Mouse (Mus musculus) T-helper 2 cell (primary cell): ENCODE measurements at regions not wholly inside any gene's neighbourhood (a gene's known extent, or its start where the extent isn't known, plus 50 kb on each side); places are given as distances from the start of the nearest gene placed in this dataset.

ENCODE experiments used
- in situ Hi-C: fragments of 300-600 bp; cut with MboI, MseI; formaldehyde crosslinking; loops from one replicate; pipeline ENCODE4 v1.15.1; 2025; ENCODE audit warnings: high pct_unique_total_duplicates

DNA sequence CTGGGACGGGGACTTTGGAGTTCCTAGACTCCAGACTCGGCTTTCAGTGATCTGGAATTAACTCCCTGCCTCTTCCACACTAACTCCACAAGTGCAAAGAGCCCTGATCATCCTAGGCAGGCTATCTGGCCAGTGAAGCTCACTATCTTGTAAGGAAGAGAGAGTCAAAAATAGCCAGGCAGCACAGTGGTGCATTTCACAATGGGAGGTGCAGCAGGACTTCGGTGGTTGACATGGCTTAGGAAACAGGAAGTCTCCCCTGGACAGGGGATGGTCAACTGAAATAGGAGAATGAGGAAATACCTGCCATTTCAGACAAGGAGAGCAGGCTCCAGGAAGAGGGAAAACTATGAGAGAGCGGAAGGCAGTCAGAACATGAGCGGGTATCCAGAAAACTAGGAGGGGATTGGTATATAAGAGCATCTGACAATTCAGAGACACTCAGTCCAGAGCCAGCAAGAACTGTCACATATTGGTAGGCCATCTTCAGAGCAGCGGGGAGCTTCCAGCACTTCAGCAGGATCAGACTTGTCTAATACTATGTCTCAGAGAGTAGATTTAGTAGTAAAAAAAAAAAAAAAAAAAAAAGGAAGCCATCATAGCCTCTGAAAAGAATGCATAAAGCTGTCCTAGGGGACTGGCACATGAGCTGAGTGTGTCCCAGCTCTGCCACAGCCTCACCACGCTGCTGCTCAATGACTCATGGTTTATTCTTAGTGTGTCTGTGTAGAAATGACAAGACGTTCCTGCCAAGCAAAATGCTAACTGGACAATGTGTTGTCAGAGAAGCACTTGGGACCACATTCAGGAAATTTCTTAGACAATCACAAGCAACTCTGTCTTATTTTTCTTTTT, 184.5 kb upstream of the Cpeb2 start:
- in situ Hi-C loops = no loop called here

DNA sequence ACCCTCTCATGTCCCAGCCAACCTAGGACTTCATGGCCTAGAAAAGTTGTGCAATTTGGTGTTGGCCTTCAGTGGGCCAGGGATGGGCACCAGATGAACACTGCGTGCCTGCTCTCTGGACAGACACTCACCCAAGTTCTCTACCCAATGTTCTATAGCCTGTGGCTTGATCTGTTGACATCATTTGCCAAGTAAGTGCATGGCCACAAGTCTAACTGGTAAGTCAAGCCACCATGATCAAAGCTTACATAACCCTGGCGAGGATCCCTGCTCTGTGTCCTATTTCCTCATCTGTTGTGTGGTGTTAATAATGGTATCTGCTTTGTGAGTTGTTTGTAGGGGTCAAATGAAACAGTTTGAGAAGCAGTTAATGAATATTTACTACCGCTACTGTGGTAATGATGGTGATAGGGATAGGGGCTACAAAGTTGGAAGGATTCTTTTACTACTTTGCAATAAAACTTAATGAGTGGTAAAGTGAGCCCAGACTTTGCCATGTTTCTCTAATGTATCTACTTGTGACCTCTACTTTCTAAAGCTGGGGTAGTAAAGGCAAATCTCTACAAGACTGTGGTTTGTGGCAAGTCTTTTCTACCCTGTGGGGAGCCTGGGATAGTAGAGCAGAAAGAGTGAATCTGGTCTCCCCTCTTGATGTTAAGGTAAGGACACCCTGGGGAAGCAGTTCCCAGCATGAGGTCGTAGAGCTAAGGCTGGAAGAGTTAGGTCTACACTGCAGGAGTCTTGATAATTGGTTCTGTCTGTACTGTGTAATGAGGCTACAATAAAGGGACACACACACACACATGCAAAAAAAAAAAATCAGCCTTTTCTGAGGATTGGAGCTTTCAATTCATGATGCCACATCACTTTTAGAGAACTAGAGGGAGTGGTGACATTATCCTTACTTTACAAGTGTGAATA, 183.3 kb upstream of the Cpeb2 start:
- in situ Hi-C loops = loop anchor here (5.0 kb wide), 1 partner anchor 128 kb away; no protein-coding TSS in a partner anchor

DNA sequence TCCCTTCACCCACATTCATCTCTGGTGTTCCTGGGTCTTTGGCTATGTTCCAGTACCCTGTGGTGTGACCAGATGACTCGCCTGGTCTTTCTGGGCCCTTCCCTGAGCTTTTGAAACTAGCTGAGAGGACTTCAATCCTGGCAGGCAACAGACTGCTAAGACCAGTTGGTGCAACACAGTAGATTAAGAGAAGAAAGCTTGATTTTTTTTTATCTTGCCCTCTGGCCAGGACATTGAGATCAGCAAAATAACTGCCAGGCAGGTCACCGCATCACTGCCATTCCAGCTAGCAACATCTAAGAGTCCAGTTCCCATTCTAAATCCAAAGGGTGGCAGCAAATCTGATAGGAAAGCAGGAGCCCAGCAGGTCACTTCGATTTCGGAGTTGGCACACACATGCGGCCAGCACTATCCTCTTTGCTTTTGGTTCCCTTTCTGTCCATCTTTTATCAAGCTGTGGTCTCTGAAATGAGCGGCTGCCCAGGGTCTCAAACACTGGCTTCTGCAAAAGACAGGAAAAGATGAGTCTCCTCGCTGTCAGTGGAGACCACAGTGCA, 181.9 kb upstream of the Cpeb2 start:
- in situ Hi-C loops = loop anchor here (5.0 kb wide), 1 partner anchor 126 kb away; no protein-coding TSS in a partner anchor

DNA sequence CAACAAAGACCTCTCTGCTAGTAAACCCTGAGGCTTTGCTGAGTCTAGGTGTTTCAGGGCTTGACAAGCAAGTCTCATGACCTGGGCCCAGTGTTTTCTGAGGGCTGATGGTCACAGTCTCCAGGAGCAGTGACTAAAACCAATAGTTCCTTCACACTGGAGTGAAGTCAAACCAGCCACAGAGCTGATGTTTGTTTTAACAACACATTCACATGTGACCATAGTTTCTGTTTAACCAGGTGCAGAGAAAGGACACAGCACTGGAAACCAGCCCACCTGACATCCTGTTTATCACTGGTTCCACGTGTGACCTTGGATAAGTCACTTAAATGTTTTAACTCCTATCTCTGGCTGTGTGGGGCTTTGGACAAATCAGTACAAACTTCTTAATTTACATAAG, 180.3 kb upstream of the Cpeb2 start:
- in situ Hi-C loops = loop anchor here (5.0 kb wide), 1 partner anchor 125 kb away; no protein-coding TSS in a partner anchor

- in situ Hi-C loops = loop anchor here (5.0 kb wide), 1 partner anchor 123 kb away; no protein-coding TSS in a partner anchor
Observed at GRCm38 (mm10) chr5:43054586-43054985, 178.4 kb upstream of the Cpeb2 start.

- in situ Hi-C loops = no loop called here
Observed at GRCm38 (mm10) chr5:43055111-43055710, 177.8 kb upstream of the Cpeb2 start.

DNA sequence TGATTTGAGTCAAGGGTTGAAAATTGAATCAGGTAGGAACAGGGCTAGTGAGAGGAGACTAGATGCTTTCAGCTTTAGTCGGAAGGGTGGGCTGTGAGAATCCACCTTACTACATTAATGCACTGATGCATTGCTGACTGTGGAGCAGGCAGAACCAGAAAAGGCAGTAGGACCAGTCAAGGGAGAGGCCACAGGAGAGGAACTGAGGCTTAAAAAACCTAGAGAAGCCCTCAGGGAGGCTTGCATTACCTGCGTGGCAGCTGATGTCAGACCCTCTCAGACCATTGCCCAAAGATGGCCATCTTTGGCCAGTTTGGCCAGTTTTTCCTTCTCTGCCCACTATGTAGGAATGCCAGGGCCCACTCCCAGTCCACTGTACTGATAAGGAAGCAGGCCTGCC, 176.5 kb upstream of the Cpeb2 start:
- in situ Hi-C loops = no loop called here

DNA sequence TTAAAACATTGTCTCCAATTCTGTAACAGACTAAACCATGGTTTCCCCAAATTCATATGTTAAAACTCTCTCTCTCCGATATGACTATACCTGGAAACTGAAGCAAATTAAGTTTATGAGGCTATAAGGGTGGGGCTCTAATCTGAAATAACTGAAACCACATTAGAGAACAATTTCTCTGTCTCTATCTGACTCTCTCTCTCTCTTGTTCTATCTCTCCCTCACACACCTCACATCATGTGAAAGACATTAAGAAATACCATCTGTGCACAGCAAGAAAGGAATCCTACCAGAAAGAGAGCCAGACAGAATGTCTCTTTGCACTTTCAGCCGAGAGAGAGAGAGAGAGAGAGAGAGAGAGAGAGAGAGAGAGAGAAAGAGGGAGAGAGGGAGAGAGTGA, 171.7 kb upstream of the Cpeb2 start:
- in situ Hi-C loops = no loop called here

- in situ Hi-C loops = no loop called here
Observed at GRCm38 (mm10) chr5:43061797-43062391, 171.1 kb upstream of the Cpeb2 start.

GRCm38 (mm10) chr5:43062499-43062898, 170.5 kb upstream of the Cpeb2 start:
- in situ Hi-C loops = no loop called here

- in situ Hi-C loops = no loop called here
Observed at GRCm38 (mm10) chr5:43063386-43063785, 169.6 kb upstream of the Cpeb2 start.

DNA sequence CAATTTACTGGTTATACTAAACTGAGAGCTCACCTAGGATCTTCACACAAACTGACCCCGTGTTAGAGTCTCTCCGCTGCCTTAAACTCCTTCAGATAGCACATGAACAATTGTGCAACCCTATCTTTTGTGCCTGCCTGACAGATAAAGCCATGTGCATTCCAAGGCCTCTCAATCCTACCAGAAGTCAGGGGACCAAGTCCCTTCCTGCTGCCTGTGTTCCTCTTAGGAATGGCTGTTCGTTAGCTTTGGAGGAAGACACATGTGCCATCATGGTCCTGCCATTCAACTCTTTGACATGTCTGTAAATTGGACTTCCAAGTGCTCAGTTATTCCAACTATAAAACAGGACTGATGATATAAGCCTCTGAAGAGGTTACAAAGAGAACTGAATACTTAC, 161.4 kb upstream of the Cpeb2 start:
- in situ Hi-C loops = no loop called here

GRCm38 (mm10) chr5:43072340-43072739, 160.6 kb upstream of the Cpeb2 start:
- in situ Hi-C loops = no loop called here

GRCm38 (mm10) chr5:43074536-43074935, 158.4 kb upstream of the Cpeb2 start:
- in situ Hi-C loops = no loop called here

- in situ Hi-C loops = no loop called here
Observed at GRCm38 (mm10) chr5:43080252-43080651, 152.7 kb upstream of the Cpeb2 start.

DNA sequence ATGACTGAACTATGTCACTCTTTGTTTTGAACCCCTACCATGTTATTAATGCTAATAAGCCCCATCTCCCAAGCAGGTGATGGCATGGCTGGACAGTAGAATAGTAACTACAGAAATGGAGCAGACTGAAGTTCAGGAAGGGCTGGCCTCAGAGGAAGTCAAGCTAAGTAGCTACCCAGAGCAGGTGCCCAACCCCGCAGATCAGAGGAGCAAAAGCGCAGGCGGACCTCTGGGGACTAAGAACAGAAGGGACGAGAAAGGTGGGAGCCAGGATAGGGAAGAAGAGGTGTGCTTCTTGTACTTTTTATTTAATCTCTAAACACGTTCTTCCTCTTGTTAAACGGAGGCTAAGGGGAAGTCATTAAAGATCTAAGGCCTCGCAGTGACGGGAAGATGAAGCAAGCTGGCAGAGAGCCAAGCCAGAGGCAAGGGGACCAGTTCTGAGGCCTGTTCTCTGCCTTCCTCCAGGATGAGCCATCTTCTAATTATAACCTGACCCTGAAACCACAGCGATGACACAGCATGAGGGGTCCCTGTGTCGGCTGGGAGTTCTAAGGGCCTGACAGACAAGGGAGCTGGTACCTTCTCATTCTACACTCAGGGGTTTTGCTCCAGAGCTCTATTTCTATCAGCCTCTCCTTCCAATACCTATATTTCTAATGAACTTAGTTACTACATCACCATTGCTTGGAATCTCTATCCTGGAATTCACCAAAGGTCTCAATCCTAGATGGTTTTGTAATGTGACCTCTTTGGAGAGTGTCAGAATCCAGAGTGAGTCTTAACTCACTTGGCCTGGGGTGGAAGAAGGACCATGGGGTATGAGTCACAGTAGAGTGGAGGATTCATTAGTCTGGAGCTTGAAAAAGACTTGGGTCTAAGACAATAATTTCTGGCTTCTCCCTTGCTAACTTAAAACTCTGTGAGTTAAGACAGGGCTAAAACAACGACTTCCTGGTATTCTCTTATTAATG, 151.1 kb upstream of the Cpeb2 start:
- in situ Hi-C loops = no loop called here

DNA sequence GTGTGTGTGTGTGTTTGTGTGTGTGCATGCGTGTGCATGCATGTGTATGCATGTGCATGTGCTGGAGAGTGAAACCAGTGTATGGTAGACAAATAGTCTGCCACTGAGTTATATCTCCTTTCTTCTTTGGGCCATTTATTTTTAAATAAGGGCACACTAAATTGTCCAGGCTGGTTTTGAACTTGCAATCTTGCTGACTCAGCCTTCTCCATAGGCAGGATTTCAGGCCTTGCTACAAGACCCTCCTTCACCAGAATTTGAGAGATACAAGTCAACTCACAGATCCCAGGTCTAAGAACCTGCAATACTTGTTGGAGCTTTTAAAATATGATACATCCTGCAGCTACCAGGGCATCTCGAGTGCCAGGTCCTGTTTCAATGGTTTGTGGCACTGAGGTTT, 145.9 kb upstream of the Cpeb2 start:
- in situ Hi-C loops = no loop called here

- in situ Hi-C loops = no loop called here
Observed at GRCm38 (mm10) chr5:43087907-43088387, 145.0 kb upstream of the Cpeb2 start.

- in situ Hi-C loops = no loop called here
Observed at GRCm38 (mm10) chr5:43088650-43089397, 144.1 kb upstream of the Cpeb2 start.
